Mouse (Mus musculus) MEL (cell line): Measurements from ENCODE around the gene Kntc1. TPM values are rescaled to one million over a fixed set of nuclear protein-coding genes. Genes with fewer than 3 reads are reported as not detected.

Experiments used
- DNase-seq: peaks from one replicate; pipeline ENCODE4 v3.0.0; 2011; ENCODE audit warnings: low read depth, low spot score
- H3K27ac ChIP-seq: 2 replicates; pipeline ENCODE4 v1.5.1; 2012; ENCODE audit warnings: low read depth, mild to moderate bottlenecking, control low read depth, low read length, moderate library complexity; ENCODE audit not compliant: control insufficient read depth
- H3K27me3 ChIP-seq, 2 experiments: fragments of 150-350 bp in 1 of 2; sonication (generic) in 1 of 2; 2 replicates each; pipeline ENCODE4 v1.6.1; 2012; ENCODE audit warnings: low read length in 2 of 2, mild to moderate bottlenecking in 2 of 2, improper control_type of control experiment in 1 of 2, moderate library complexity in 1 of 2; ENCODE audit not compliant: insufficient read depth in 2 of 2, control insufficient read depth in 1 of 2
- H3K36me3 ChIP-seq, 2 experiments: 2 replicates each; pipeline ENCODE4 v1.6.1; 2012 to 2014; ENCODE audit warnings: low read length in 2 of 2, improper control_type of control experiment in 1 of 2, inconsistent platforms in 1 of 2, mild to moderate bottlenecking in 1 of 2; ENCODE audit not compliant: insufficient read depth in 2 of 2, control insufficient read depth in 1 of 2
- H3K4me1 ChIP-seq, 2 experiments: fragments of 150-350 bp in 1 of 2; sonication (generic) in 1 of 2; 2 replicates each; pipeline ENCODE4 v1.6.1; 2012; ENCODE audit warnings: low read length in 2 of 2, improper control_type of control experiment in 1 of 2, mild to moderate bottlenecking in 1 of 2; ENCODE audit not compliant: insufficient read depth in 2 of 2, control insufficient read depth in 1 of 2
- H3K4me3 ChIP-seq, 2 experiments: fragments of 150-350 bp in 1 of 2; sonication (generic) in 1 of 2; 2 replicates each; pipeline ENCODE4 v1.5.1; 2012; ENCODE audit warnings: low read depth in 2 of 2, low read length in 2 of 2, mild to moderate bottlenecking in 2 of 2, moderate library complexity in 2 of 2, control low read depth in 1 of 2, improper control_type of control experiment in 1 of 2; ENCODE audit not compliant: control insufficient read depth in 1 of 2, insufficient read depth in 1 of 2
- H3K79me2 ChIP-seq: 2 replicates; pipeline ENCODE4 v1.6.1; 2012; ENCODE audit warnings: mild to moderate bottlenecking, low read length, moderate library complexity; ENCODE audit not compliant: control insufficient read depth, poor library complexity, insufficient read depth
- H3K9ac ChIP-seq: 2 replicates; pipeline ENCODE4 v1.6.1; 2012; ENCODE audit warnings: low read depth, mild to moderate bottlenecking, control low read depth, low read length, moderate library complexity; ENCODE audit not compliant: control insufficient read depth, poor library complexity, severe bottlenecking
- H3K9me3 ChIP-seq: fragments of 150-350 bp; sonication (generic); replicated peaks from 2 replicates; pipeline ENCODE4 v1.6.1; 2012; ENCODE audit warnings: mild to moderate bottlenecking, low read length, improper control_type of control experiment, moderate library complexity; ENCODE audit not compliant: insufficient read depth
- BHLHE40 ChIP-seq: IDR thresholded peaks from 2 replicates; pipeline ENCODE4 v1.6.1; 2012; ENCODE audit warnings: low read depth, mild to moderate bottlenecking, inconsistent platforms, low read length, improper control_type of control experiment, borderline replicate concordance
- CHD2 ChIP-seq: IDR thresholded peaks from 2 replicates; pipeline ENCODE4 v1.6.1; 2011; ENCODE audit warnings: low read length, improper control_type of control experiment
- CTCF ChIP-seq, 3 experiments: IDR thresholded peaks in 2 of 3; conservative IDR thresholded peaks in 1 of 3; 2 replicates each; pipeline ENCODE4 v1.5.1; 2011 to 2012; ENCODE audit warnings: low read length in 3 of 3, low read depth in 2 of 3, mild to moderate bottlenecking in 2 of 3, improper control_type of control experiment in 1 of 3, inconsistent platforms in 1 of 3, mixed read lengths in 1 of 3, moderate library complexity in 1 of 3; ENCODE audit not compliant: control insufficient read depth in 1 of 3, insufficient read depth in 1 of 3, poor library complexity in 1 of 3, severe bottlenecking in 1 of 3
- ETS1 ChIP-seq: IDR thresholded peaks from 2 replicates; pipeline ENCODE4 v1.6.1; 2012; ENCODE audit warnings: low read depth, mild to moderate bottlenecking, inconsistent platforms, low read length, improper control_type of control experiment, moderate library complexity
- GATA1 ChIP-seq: IDR thresholded peaks from 2 replicates; pipeline ENCODE4 v1.6.1; 2011; ENCODE audit warnings: low read depth, low read length, improper control_type of control experiment
- HCFC1 ChIP-seq: IDR thresholded peaks from 2 replicates; pipeline ENCODE4 v1.6.1; 2012; ENCODE audit warnings: low read depth, mild to moderate bottlenecking, inconsistent platforms, low read length, improper control_type of control experiment, moderate library complexity
- JUND ChIP-seq: IDR thresholded peaks from 2 replicates; pipeline ENCODE4 v1.6.1; 2011; ENCODE audit warnings: low read depth, mild to moderate bottlenecking, improper control_type of control experiment, low read length
- MAFK ChIP-seq: IDR thresholded peaks from 2 replicates; pipeline ENCODE4 v1.6.1; 2011; ENCODE audit warnings: low read depth, mild to moderate bottlenecking, low read length, improper control_type of control experiment, borderline replicate concordance
- MAX ChIP-seq: IDR thresholded peaks from 2 replicates; pipeline ENCODE4 v1.6.1; 2011; ENCODE audit warnings: low read length, improper control_type of control experiment
- POLR2A ChIP-seq, 2 experiments: IDR thresholded peaks; 2 replicates each; pipeline ENCODE4 v1.6.1; 2011 to 2012; ENCODE audit warnings: low read length in 2 of 2, mild to moderate bottlenecking in 2 of 2, control low read depth in 1 of 2, improper control_type of control experiment in 1 of 2, low read depth in 1 of 2, moderate library complexity in 1 of 2; ENCODE audit not compliant: control insufficient read depth in 1 of 2, insufficient read depth in 1 of 2, poor library complexity in 1 of 2
- POLR2AphosphoS5 ChIP-seq: IDR thresholded peaks from 2 replicates; pipeline ENCODE4 v1.6.1; 2012; ENCODE audit warnings: low read depth, borderline replicate concordance, mild to moderate bottlenecking, inconsistent platforms, low read length, moderate library complexity, mixed read lengths
- RCOR1 ChIP-seq: IDR thresholded peaks from 2 replicates; pipeline ENCODE4 v1.6.1; 2012; ENCODE audit warnings: low read depth, mild to moderate bottlenecking, inconsistent platforms, low read length, improper control_type of control experiment
- SIN3A ChIP-seq: IDR thresholded peaks from 2 replicates; pipeline ENCODE4 v1.6.1; 2012; ENCODE audit warnings: low read length, improper control_type of control experiment, inconsistent platforms
- UBTF ChIP-seq: IDR thresholded peaks from 2 replicates; pipeline ENCODE4 v1.6.1; 2012; ENCODE audit warnings: low read depth, mild to moderate bottlenecking, inconsistent platforms, low read length, improper control_type of control experiment, moderate library complexity, borderline replicate concordance; ENCODE audit not compliant: insufficient read depth
- USF2 ChIP-seq, 2 experiments: IDR thresholded peaks; 2 replicates each; pipeline ENCODE4 v1.6.1; 2011 to 2012; ENCODE audit warnings: improper control_type of control experiment in 2 of 2, low read length in 2 of 2, borderline replicate concordance in 1 of 2, inconsistent platforms in 1 of 2, low read depth in 1 of 2, mild to moderate bottlenecking in 1 of 2; ENCODE audit not compliant: insufficient read depth in 1 of 2
- ZKSCAN1 ChIP-seq: IDR thresholded peaks from 2 replicates; pipeline ENCODE4 v1.6.1; 2012; ENCODE audit warnings: low read depth, mild to moderate bottlenecking, inconsistent platforms, low read length, improper control_type of control experiment, moderate library complexity
- ZMIZ1 ChIP-seq: IDR thresholded peaks from 2 replicates; pipeline ENCODE4 v1.6.1; 2012; ENCODE audit warnings: low read depth, mild to moderate bottlenecking, inconsistent platforms, low read length, improper control_type of control experiment, moderate library complexity
- polyA plus RNA-seq, 2 experiments: library from polyadenylated mRNA; stranded (reverse) in 1 of 2; unstranded in 1 of 2; fragments of >175 nt in 1 of 2; fragments of >200 nt in 1 of 2; gene quantifications; 2 replicates each; pipeline versions ENCODE4 v1.2.1 to v1.2.4; 2012; ENCODE audit warnings: low replicate concordance in 2 of 2, low read depth in 1 of 2; ENCODE audit not compliant: insufficient read length in 2 of 2, insufficient read depth in 1 of 2, missing spikeins in 1 of 2
- total RNA-seq: library from RNA; depleted of rRNA; stranded (reverse); fragments of 300-350 nt; gene quantifications from 2 replicates; pipeline ENCODE4 v1.2.3, GENCODE M21; 2012

The Kntc1 gene
- total and polyA plus RNA-seq, 3 experiments: 27.0 to 29.7 TPM; not detected in 1

DNA sequence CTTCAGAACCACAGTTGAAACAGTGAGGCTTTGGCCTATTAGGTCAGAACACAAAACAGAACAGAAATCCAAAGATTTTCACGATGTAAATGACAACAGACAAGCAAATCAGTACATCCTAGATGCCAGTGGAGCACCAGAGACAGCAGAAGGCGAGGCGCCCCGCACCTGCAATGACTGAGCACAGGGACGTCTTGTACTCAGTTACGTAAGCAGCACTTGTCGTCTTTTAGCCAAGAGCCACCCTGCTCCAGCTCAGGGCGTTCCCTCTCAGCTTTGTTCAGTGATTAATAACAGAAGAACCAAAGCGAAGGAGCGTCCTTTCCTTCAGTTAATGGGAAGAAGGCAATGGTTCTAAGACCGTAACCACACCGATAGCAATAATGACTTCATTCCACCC is 40.9 kb upstream of the Kntc1 start:
- Histone ChIP-seq H3K27me3 (no peaks in the 10 kb centered on the region), H3K4me1 (no peaks in the 10 kb centered on the region; a peak in 1 of 4 replicates), H3K79me2 (no peaks in the 10 kb centered on the region; the same call in 1 of the 2 replicates), H3K4me3 (no peak overlapping the region), H3K36me3 (peaks cover 0 to 49% of the 10 kb centered on the region in 2 experiments; a peak in 2 of 4 replicates), H3K9ac (no peak overlapping the region), H3K27ac (no peak overlapping the region), H3K9me3 (no peaks in the 10 kb centered on the region)
- DNase-seq: no peak
- TF ChIP-seq CHD2: no peak
- TF ChIP-seq, all 39 proteins: peak for 0

DNA sequence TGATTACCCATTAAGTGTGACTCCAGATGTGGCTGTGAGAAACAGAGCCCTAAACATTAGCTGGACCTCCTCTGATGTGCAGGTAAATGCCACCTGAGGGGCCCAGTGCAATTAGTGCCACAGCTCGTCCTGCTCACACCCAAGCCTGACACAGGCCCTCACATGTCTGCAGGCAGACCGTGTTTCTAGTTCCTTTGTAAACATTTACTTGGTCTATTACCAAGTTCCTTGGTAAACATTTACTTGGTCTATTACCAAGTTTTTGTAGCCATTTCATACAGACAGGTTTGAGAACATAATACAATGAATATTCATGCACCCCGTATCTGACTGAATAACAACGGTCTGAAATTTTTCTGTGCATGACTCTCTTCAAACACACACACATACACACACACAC is 39.9 kb upstream of the Kntc1 start:
- Histone ChIP-seq H3K9ac (no peak overlapping the region), H3K27me3 (no peaks in the 10 kb centered on the region), H3K79me2 (no peaks in the 10 kb centered on the region; the same call in 1 of the 2 replicates), H3K4me1 (peaks cover 0 to 2% of the 10 kb centered on the region in 2 experiments; a peak in 2 of 4 replicates), H3K36me3 (peaks cover 0 to 45% of the 10 kb centered on the region in 2 experiments; a peak in 2 of 4 replicates), H3K27ac (no peak overlapping the region), H3K9me3 (no peaks in the 10 kb centered on the region)
- DNase-seq: no peak
- TF ChIP-seq JUND (no peak), UBTF (no peak), MAFK (no peak), MAX (no peak), ZMIZ1 (no peak), CTCF (IDR thresholded peaks at IDR 0.05 in 2 of 3, conservative IDR thresholded peaks at IDR 0.05 in 1 of 3; ENCODE audit: control insufficient read depth in 1 of 3, insufficient read depth in 1 of 3, low read depth in 2 of 3, low read length in 3 of 3, poor library complexity in 1 of 3, severe bottlenecking in 1 of 3) (no peak), GATA1 (no peak), ETS1 (no peak), BHLHE40 (no peak), HCFC1 (no peak), USF2 (IDR thresholded peaks at IDR 0.05; ENCODE audit: borderline replicate concordance in 1 of 2, insufficient read depth in 1 of 2, low read depth in 1 of 2, low read length in 2 of 2) (no peak)
- TF ChIP-seq, all 39 proteins: peak for 0
- no peak overlapping the region for H3K4me3 ChIP-seq

DNA sequence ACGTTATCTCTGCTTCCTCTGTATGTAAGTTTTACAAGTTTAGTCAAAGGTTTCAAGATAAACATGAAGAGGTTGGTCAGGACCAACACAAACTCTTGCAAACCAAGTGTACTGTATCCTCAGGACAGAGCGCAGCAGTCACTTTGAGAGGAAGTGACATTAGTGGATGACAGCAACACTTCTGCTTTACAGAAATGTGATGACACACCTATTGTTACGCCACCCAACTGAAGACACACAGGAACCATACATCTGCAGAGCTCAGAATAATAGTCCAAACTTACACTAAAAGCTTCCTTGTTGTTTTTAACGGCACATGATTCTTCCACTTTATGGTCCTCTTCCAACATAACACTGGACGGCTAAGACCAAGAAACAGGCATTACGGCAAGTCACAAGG is 35.7 kb upstream of the Kntc1 start:
- Histone ChIP-seq H3K9ac (no peak overlapping the region), H3K9me3 (no peaks in the 10 kb centered on the region), H3K36me3 (peaks cover 8 to 25% of the 10 kb centered on the region in 2 experiments), H3K27me3 (no peaks in the 10 kb centered on the region), H3K4me3 (no peak overlapping the region), H3K79me2 (peaks cover 22% of the 10 kb centered on the region), H3K27ac (no peak overlapping the region), H3K4me1 (peaks cover 2 to 3% of the 10 kb centered on the region in 2 experiments; a peak in 3 of 4 replicates)
- TF ChIP-seq ZKSCAN1 (no peak), ETS1 (0 out of 2 replicates have a peak, but pooled peaks have one; percentile 11), RCOR1 (no peak), SIN3A (no peak), POLR2AphosphoS5 (no peak), POLR2A (IDR thresholded peaks at IDR 0.05; ENCODE audit: control insufficient read depth in 1 of 2, insufficient read depth in 1 of 2, low read depth in 1 of 2, low read length in 2 of 2, poor library complexity in 1 of 2) (no peak)
- peak; percentile 48 for DNase-seq
